Mouse (Mus musculus): ENCODE measurements at regions not wholly inside any gene's neighbourhood (a gene's known extent, or its start where the extent isn't known, plus 50 kb on each side); places are given as distances from the start of the nearest gene placed in this dataset.
A peak's percentile ranks its signal among the peaks of the same experiment; 100 is the strongest.
"Not testable (repeated sequence)": the region's sequence is repeated elsewhere in the genome, so short reads cannot be mapped to it uniquely, and the experiment has no call there.

DNA sequence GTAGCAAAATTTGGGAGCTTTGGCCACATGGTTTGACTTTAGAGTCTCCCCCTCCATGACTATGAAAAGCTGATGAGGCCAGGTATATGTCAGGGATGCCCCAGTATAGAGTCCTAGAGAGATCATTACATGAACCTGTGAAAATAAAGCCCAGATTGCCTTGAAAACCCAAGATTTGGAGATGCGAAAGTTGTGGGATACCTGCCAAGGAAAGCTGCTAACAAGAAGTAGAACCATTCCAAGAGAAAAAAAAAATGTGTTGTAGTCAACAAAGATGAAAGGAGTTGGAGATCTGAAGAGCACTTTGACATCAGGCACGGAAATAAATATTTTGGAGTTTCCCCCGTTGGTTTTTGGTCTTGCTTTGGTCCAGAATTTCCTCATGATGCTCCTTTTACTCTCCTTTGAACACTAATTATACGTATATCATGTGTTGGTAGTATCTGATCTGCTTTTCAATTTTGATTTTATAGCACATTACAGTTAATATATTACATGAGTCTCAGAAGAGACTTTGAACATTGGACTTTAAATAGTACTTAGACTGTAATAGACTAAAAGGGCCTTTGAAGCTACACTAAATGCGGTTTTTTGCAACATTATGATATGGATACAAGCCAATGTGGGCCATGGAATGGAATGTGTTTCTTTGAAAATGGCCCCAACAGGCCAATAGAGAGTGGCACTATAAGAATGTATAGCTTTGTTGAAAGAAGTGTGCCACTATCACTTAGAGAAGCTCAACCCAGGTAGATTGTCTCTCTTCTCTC is 461.2 kb downstream of the Jrkl start:
- Histone ChIP-seq H3K4me3 (ENCODE audit: low read depth, low read length) (no peak overlapping the region), H3K36me3 (ENCODE audit: control insufficient read depth, insufficient read depth, low read length) (no peaks in the 10 kb centered on the region), H3K27ac (ENCODE audit: insufficient read depth, low read depth, low read length) (peak overlapping the region; percentile 49), H3K4me1 (ENCODE audit: control insufficient read depth, insufficient read depth, insufficient read length, low read length) (peaks cover 3% of the 10 kb centered on the region), H3K27me3 (ENCODE audit: control insufficient read depth, insufficient read depth, low read length) (no peaks in the 10 kb centered on the region)
- TF ChIP-seq POLR2A (IDR thresholded peaks at IDR 0.05; ENCODE audit: low read depth, low read length) (no peak), CTCF (IDR thresholded peaks at IDR 0.05; ENCODE audit: extremely low read depth, insufficient read length, insufficient replicate concordance, low read depth, low read length) (no peak)
- WGBS = 32% methylated on average over 5 of the region's 5 CpGs

DNA sequence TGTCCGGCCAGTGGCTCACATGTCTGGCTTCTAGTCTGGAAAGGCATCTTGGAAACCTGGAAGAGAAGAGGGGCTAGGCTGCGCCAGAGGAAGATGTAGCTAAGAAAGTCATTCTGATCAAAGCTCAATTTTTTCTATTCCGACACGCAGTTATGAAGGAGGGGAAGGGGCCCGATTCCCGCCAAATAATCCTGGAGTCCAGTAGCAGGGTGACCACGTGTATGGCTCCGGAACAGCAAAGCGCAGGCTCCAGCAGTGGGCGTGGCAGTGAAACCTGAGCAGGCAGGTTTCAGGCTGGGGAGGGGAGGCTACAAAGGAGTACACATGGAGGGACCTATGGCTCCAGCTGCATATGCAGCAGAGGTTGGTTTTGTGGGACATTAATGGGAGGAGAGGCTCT is 491.8 kb downstream of the Jrkl start:
- not testable (repeated sequence) for H3K27me3 ChIP-seq (ENCODE audit: control insufficient read depth, insufficient read depth, low read length); H3K4me1 ChIP-seq (ENCODE audit: control insufficient read depth, insufficient read depth, insufficient read length, low read length); H3K27ac ChIP-seq (ENCODE audit: insufficient read depth, low read depth, low read length); H3K4me3 ChIP-seq (ENCODE audit: low read depth, low read length); H3K36me3 ChIP-seq (ENCODE audit: control insufficient read depth, insufficient read depth, low read length)
- 69% methylated on average over 10 of the region's 10 CpGs for WGBS

Measured in small intestine, adult 2 months (tissue).